Mouse (Mus musculus): ENCODE measurements around the gene Dynlt1a.
"Not testable (repeated sequence)": the region's sequence is repeated elsewhere in the genome, so short reads cannot be mapped to it uniquely, and the experiment has no call there.

The Dynlt1a gene

DNA sequence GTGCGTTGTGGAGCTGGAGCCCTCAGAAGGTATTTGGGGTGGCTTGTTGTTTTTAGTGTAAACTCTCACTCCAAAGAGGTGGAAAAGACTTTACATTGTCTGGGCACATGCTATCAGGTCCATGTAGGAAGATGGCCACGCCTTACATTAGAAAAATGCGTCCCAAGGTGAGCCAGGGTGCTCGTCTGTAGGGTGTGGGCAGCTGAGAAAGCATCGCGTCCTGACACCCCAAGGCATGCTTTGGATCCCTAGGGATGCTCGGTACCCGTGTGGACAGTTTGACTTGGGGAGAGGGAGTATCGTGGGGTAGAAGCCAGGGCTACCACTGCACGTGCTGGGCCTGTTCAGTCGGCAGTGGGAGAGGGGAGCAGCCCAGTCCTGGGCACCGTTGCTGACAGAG is 28.3 kb downstream of the Dynlt1a start:
- DNase-seq (ENCODE audit: low spot score in 2 of 2), result not testable (repeated sequence)

DNA sequence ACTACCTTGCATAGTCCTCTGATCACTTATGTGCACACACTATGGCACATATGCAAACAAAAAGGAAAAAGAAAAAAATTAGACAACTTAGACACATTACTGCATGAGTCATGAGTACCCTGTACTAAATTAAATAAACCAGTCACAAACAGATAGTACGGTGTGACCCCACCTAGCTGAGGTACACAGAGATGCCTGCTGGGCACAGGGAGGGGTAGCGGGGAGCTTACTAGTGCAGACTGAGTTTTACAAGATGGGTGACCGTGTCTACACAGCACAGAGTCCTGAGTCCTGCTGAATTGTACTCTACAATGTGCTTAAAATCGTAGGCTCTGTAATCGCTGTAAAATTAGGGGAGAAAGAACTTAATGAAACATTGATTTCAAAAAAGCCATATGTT is 31.1 kb downstream of the Dynlt1a start:
- not testable (repeated sequence) for DNase-seq (ENCODE audit: low spot score in 2 of 2)

DNA sequence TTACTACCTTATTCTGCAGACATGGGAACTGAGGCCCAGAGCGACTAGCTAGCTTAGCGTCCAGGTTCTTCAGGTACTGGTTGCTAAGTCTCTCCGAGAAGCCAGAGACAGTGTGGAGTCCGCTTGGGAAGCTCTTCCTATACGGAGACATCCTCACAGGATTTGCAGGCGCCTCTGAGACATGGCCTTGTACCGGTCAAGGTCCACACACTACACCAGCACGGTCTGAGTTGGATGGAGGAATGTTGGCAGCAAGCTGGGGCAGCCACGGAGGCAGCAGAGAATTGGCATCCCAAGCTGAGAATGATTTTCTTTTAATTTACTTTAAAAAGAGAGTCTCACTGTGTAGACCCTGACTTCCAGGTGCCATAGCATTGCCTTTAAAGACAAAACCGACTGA is 34.2 kb downstream of the Dynlt1a start:
- not testable (repeated sequence) for DNase-seq (ENCODE audit: low spot score in 2 of 2)

DNA sequence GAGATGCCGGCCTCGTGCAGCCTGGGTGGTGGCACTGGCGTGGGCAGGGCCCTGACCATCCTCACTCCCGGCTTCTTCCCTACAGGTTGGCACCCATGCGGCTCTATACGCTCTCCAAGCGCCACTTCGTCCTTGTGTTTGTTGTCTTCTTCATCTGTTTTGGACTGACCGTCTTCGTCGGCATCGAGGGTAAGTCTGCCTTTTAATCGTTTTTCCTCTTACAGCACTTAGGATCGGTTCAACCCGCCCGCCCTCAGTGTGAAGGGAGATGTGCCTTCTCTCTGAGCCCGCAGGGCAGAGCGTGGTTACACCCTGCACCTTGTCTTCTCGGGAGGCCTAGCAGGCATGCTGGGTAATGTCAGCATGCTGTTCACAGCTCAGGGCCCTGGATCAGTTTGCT is 36.8 kb downstream of the Dynlt1a start:
- DNase-seq (ENCODE audit: low spot score in 2 of 2), result not testable (repeated sequence)

DNA sequence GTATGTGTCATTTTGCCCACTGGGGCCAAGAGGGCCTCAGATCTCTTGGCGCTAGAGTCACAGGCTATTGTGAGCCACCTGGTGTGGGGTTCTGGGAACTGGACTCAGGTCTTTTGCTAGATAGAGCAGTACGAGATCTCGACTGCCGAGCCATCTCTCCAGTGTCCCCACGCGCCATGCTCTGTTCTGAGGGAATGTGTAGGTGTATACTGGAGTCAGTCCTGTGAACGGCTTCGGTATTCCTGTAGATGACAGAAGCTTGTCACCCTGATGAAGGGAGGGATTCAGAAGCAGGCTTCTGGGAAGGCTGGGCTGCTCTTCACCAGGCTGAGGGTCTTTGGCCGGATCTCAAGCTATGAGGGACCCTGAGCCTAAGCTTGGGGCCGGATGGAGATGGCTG is 37.5 kb downstream of the Dynlt1a start:
- DNase-seq (ENCODE audit: low spot score in 2 of 2), result peak in 1 of 2 experiments; percentile 26

DNA sequence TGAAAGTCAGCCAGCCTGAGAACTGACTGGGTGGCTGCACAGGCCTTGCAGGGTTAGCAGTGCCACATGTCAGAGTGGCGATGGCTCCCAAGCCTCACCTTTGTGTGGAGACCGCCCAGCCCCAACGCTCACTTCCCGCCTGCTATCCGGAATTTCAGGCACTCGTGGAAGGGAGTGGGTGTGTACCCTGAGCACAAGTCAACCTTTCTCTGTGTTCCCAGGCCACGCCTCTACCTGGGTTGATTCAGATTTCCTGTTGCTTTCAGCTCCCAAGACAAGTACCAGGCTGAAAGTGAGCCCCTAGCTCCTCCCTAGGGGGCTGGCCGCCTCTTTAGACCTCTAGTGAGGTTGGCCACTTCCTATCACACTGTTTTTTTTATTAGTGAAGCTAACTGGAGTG is 38.1 kb downstream of the Dynlt1a start:
- not testable (repeated sequence) for DNase-seq (ENCODE audit: low spot score in 2 of 2)

DNA sequence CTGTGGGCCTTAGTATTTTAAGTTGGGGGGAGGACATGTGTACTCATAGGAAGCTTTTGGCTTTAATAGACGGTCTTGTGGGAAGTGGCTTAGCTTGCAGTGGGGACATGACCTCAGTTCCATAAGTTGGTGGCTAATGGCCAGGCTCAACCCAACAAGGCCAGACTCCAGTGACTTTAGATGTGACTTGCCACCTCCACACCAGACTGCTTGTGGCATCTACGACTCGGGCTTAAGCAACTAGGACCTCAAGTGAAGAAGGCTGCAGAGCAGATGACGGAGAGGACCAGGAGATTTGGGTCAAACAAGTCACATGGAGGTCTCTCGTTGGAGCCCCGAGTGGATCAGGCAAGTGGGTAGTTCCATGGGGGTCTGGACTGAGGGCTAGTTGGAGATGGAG is 42.6 kb downstream of the Dynlt1a start:
- not testable (repeated sequence) for DNase-seq (ENCODE audit: low spot score in 2 of 2)

DNA sequence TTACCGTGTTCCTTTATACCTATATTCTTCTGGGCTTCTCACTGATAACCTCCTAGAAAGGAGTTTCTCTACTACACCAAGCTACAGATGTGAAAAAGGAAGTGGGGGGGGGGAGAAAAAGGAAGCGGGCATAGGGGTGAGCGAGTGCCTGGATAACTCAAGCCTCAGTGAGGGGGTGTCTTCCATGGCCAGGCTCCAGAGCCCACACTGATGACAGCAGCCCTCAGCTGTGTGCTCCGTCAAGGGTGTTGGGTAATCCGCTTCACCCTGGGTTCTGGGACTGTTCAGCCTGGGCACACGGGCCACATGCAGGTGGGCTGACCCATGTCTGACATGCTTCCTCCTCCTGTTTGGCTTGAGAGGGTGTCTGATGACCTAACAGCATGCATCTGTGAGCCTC is 45.3 kb downstream of the Dynlt1a start:
- not testable (repeated sequence) for DNase-seq (ENCODE audit: low spot score in 2 of 2)

DNA sequence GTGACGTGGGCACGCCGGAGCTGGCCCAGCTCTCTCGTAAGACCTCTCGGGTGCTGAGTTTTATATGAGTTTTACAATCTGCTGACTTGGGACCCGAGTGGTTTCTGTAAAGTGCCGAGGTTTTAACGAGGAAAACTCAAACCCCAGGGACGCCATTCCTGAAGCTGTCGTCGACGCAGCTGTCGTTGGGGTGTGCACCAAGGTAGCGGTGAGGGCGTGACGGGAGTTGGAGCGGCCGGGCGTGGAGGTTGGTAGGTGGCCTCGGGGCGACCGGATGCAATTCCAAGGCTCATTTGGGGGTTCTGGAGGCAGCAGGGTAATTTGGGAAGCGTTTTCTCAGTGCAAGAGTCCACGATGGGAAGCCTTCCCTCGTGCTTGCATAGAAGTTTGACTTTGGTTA is 46.5 kb downstream of the Dynlt1a start:
- DNase-seq (ENCODE audit: low spot score in 2 of 2), result not testable (repeated sequence)

DNA sequence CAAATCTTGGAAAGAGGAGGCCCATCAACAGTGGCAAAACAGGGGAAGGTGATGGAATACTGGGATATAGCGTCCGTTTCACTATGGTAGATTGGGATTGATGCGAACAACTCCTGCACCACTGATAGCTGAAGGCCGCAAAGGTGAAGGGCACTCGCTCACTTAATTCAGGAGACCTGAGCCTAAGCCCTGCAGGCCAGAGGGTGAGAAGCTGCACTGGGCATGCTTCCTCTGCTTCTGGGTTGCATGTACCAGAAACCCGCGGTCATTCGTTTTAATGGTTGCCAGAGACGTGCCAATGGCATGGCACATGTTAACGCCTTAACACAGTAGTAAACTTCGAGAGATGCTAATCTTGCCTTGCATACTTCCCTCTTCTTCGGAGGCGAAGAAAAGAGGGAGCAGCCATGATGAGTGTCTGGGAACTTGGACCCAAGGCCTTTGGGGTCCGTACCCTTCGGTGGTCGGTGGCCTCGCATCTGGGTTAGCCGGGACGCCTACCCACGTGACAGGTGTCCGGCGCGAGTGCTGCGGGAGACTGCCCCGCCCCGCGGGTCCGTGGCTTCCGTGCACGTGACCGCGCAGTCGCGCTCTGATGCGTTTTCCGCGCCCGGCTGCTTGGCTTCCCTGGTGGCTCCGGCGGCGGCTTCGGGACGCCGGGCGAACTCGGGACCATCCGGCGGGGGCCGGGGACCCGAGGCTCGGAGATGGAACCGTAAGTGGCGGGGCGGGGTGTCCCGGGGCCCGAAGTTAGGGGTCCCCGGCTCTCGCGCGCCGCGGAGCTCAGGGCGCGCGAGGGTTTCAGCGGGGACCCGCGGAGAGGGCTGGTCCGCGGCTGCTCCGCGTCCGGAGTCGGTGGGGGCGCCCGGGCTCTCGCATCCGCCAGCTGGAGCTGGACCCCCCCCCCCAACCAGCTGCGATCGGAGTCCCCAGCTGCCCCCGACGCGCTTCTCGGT is 47.1 kb downstream of the Dynlt1a start:
- not testable (repeated sequence) for DNase-seq (ENCODE audit: low spot score in 2 of 2)

DNA sequence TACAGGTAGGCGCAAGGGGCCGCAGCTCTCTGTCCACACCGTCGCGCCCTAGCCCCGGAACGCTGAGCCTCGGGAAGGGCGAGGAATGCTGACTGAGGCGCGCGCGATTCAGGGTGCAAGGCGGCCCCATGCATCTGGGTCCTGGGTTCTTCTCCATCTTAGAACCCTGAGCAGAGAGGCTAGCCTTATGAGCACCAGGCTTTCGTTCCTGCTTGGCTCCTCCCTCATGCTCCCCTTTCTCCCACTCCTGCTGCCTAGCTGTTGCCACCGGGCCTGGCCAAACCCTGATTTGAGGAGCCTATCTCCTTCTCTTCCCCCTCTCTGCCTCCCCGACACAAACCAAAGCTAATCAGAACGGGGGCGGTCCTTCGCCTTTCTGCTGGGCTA is 60.2 kb downstream of the Dynlt1a start:
- DNase-seq (ENCODE audit: low spot score in 2 of 2), result peak; percentile 74 to 86

DNA sequence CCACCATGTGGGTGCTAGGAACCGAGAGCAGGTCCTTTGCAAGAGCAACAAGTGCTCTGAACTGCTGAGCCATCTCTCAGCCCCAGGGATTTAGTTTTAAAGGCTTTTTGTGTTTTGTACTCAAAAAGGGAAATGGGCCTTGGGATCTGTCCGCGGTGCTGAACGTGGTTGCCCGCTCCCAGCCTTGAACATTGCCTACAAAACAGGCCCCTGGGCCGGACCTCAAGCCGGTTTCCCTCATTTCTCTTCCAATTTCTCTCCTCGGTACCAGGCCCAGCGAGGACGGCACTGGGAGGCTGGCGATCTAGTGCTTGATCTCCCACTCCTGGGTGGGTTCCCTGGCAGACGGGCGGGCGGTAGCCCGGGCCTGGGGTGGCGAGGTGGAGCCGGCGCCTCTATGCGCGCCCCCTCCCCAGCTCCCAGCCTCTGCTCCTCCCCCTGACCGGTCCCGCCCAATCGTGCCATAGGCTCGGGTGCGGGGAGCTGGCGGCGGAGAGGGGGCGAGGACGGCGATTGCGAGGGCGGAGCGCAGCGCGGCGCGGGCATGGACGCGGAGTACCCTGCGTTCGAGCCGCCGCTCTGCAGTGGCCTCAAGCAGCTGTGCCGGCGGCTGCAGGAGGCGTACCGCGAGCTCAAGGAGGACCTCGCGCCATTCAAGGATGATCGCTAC is 60.8 kb downstream of the Dynlt1a start, which contains the start of gene Tmem181a:
Gene Tmem181a (plus strand): TSS at position 461 of the 670 bp plus-strand sequence.
- not testable (repeated sequence) for DNase-seq (ENCODE audit: low spot score in 2 of 2)
